Mouse (Mus musculus) heart, postnatal 4 days (tissue): ENCODE results near the gene Agfg2. TPM values are rescaled to one million over a fixed set of nuclear protein-coding genes. Genes with fewer than 3 reads are reported as not detected.
"Not testable (repeated sequence)": the region's sequence is repeated elsewhere in the genome, so short reads cannot be mapped to it uniquely, and the experiment has no call there.

ENCODE experiments used
- DNase-seq: peaks from one replicate; pipeline ENCODE4 v3.0.0; 2021
- total RNA-seq, 2 experiments: library from RNA; stranded (reverse); gene quantifications; 2 replicates each; pipeline ENCODE4 v1.2.3; 2021

Gene Agfg2
- total RNA-seq, 2 experiments from 2014 or later, result 21.7 to 23.1 TPM

DNA sequence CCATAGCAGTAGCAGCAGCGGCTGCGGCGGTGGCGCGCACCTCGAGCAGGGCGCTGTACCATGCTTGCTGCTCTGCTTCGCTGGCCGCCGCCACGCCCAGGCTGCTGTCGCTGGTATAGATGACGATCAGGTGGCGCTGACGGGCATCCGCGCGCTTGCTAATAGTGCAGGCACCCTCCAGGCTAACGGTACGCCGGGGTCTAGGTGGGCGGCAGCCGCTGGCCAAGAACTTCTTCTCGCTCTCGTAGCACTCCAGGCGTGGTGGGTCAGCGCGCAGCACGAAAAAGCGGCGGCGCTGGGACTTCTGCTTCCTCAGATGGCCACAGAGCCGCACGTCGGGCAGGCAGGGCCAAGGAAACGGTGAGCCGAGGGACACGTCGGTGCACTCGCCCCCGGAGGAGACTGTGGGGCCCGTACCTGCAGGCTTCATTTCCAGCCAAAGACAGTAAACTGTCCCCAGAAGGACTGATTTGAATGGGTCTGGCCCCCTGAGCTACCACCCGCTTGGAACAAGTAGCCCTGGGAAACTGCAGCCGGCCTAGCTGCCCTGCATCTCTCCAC lies 39.4 kb downstream of the Agfg2 start:
- DNase-seq, result no peak

DNA sequence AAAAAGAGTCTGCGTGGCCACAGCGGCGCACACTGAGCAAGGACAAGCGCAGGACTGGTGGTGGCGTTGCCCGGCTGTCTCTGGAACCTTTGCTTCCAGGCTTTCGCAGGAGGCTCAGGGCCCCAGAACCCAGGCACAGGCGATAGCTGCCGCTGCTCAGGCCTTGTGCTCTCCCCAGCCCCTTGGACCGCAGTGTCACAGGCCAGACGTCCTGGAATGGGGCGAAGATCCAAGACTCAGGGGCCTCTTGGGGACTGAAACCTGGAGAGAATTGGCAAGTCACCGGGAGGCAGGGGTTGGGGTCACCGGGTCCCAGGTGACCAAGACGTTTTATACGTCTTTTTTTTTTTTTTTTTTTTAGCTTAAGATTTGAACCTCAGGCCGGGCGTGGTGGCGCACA lies 40.0 kb downstream of the Agfg2 start:
- DNase-seq, result no peak

DNA sequence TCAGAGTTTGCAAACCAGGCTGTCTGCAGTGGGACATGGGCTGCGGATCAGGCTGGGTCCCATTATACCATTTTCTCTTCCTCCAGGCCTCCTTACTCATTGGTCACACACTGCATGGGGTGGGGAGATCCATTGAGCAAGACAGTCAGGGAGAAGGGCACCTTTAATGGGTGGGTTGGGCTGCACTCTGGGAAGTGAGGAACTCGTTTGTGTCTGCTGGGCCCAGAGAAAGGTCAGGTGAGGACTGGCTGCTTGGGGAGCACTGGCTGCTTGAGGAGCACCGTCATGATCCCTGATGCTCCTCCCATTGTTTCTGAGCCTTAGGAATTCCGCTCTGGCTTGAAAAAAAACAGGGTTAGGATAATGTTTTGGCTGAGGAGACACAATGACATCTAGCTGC lies 41.6 kb downstream of the Agfg2 start:
- no peak for DNase-seq

DNA sequence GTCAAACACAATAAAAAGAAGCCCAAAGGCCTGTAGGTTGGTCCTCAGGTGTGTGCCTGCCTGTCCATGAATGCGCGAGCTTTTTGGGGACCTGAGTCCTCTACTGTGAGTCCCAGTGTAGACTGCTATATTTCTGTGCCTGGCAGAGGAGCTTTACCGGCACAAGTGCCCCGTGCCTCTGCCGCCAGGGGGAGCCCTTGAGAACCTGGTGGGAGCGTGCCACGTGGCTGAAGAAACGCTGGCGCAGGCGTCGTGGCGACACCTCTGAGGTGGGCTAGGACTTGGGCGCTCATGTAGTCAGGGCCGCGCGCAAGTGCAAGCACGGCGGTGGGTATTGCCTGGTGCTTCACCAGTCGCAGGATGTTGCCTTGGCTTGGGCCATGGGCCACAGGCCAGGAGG lies 43.5 kb downstream of the Agfg2 start, which contains the start of gene Sap25:
TSS of gene Sap25 (plus strand) at position 281 of the 400 bp plus-strand sequence.
- DNase-seq, result peak; percentile 51

DNA sequence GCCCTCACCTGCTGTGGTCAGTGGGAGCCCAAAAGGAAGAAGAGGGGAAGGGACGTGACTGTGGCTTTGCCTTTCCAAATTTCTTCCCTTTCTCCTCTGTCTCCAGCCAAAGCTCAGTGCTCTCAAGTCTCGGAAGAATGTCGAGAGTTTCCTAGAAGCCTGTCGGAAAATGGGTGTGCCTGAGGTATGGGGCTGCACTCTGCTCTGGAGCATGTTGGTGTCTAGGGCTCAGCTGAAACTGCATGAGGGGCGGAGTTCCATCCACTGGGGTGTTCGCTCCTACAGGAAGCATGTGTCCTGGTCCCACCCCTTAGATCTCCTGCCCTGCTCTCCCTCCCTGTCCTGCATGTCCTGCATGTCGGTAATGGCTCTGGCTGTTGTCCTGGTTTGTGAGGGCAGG lies 45.1 kb downstream of the Agfg2 start:
- DNase-seq, result no peak

DNA sequence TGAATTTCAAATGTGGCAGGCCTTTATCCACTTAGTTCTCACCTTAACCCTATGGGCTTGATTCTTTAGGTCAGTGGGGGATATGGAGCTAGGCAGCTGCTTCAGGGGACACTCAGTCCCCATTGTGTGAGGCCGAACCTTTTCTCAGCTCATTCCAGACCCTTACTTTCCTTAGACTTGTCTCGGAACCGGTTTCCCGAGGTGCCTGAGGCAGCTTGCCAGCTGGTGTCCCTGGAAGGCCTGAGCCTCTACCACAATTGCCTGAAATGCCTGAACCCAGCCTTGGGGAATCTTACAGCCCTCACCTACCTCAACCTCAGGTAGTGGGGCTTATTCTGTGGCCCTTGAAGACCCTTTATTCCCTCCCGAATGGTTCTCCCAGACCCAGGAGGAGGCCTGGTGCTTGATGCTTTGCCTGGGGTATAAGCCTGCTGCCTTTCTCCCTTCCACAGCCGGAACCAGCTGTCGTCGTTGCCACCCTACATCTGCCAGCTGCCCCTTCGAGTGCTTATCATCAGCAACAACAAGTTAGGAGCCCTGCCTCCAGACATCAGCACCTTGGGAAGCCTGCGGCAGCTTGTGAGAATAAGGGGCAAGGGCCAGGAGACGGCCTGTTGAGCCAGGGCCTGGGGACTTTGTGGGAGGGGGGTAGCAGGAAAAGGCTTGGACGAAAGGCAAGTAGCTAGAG lies 51.0 kb downstream of the Agfg2 start:
- DNase-seq, result no peak

DNA sequence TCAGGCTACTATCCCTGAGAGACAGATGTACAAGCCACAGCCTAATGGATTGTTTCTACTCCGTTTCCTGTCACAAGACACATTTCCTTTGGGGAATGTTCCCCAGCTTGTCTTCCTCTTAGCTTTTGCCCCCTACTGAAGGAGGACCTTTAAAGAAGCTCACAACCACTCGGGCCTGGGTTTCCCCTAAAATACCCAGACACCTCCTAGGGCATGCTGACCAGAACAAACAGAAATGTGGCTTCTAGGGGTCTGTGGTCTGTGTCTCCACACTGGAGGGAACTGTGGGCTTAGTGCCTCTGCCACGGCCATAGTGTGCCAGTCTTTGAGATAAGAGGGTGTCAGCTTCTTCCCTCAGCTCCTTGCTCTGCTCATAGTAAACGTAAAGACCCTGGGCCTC lies 52.9 kb downstream of the Agfg2 start:
- no peak for DNase-seq

DNA sequence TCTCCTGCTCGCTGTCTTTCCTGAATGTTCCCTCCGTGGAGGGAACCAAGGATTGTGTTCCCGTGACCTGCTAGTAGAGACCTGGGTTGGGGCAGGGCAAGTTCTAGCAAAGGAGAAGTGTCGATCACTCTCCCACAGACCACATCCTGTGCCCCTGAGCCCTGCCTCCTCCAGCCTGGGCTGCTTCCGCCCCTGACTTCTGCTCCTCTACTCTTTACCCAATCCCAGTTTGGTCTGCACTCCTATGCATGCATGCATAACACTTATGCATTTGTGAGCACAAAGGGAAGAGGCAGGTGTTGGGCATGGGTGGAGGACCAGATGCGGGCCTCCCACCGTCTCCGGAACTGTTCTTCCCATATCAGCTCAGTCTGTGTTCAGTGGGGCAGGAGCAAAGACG lies 53.4 kb downstream of the Agfg2 start:
- DNase-seq, result peak; percentile 41

DNA sequence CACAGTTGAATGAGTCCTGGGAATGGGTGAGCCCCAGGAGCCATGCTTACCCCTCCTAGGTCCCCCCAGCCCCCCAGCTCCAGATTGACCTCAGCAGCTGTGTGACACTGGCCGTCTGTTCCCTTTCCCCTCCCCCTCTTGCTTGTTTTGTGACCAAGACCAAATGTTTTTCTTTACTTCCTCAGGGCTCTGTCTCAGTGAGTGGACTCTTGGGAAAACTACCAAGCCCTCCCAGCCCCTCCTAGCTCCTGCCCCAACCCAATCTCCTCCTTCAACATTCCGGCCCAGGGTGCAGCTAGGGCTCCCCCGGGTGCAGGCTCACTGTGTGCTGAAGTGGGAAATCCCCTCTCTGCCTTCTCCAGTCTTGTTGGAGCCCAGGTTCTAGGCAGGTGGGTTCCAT lies 53.9 kb downstream of the Agfg2 start:
- peak; percentile 39 for DNase-seq

DNA sequence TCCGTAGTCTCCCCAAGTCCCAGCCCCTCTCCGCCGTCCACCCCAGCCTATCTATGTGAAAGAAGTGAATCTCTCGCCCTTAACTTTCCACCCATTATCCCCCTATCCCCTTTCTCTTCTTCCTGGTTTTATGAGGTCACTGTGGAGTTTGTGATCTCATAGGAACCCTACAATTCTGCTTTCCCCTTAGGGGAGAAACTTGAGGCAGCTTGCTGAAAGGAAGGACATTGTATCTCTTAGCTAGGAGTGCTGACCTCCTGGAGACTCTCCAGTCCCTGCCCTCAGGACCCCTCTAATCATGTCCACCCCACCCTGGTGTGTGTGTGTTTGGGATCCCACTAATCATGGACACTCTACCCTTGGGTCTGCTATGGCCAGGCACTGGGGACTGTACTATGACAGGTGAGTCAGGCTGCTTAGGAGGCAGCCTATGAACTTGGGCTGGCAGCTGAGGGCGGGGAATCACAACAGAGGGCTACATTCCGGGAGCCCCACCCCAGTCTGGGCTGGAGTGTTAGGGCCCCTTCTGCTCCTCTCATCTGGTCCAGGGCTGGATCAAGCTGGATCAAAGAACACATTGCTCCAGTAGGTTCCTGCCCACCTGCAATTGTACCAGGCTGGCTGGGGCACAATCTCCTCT lies 54.5 kb downstream of the Agfg2 start:
- DNase-seq, result no peak

DNA sequence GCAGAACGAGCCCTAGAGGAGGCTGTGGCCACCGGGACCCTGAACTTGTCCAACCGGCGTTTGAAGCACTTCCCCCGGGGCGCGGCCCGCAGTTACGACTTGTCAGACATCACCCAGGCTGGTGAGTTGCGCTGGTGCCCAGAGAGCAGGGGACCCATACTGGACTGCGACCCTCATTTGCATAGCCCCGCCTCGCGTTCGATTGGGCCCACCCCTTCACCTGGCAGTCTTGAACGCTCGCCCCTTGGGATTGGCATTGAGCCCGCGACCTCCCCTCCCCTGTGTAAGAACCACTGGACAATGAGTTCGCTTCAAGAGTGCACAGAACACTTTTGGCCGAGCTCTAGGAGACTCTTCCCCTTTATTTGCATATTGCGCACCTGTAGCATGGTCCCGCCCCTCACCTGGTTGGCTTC lies 55.2 kb downstream of the Agfg2 start:
- DNase-seq, result no peak

DNA sequence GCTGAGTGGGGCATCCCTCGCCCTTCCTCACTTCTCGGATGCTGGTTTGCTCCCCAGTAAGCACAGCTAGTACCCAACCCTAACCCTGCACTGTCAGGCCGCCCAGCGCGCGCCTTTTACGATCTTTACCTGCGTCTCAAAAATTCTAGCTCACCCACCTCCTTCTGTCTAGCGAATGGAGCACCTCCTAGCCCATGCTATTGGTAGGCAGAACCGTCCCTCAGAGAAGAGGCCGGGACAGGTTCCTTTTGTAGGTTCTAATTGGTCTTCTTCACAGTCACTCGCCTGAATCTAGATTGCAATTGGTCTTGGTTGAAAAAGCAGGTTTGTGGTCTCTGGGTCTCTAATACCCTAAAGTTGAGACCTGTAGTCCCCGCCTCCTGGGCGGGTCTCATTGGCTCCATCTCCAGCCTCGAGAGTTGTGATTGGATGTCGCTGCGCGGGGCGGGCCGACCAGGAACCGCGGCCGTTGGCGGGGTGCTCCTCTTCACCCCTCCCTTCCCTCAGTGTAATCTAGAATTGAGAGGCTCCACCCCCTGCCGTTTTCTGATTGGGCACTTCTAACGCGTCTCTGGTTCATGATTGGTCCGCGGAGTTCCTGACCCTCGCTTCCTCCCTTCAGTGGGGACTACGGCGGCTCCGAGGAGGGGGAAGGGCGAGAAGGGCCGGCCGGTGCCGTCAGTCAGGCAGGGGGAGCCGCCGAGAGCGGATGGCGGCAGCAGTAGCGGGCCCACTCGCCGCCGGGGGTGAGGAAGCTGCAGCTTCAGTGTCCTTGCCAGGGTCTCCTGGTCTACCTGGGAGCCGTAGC lies 55.8 kb downstream of the Agfg2 start, which contains the start of the genes Fbxo24, Lrch4 and Gm20605:
TSS of gene Fbxo24 (minus strand) at position 505 of the 808 bp plus-strand sequence.
TSS of gene Lrch4 (plus strand) at position 624 of the 808 bp plus-strand sequence.
TSS of gene Gm20605 (plus strand) at position 678 of the 808 bp plus-strand sequence.
- peak; percentile 99 for DNase-seq

DNA sequence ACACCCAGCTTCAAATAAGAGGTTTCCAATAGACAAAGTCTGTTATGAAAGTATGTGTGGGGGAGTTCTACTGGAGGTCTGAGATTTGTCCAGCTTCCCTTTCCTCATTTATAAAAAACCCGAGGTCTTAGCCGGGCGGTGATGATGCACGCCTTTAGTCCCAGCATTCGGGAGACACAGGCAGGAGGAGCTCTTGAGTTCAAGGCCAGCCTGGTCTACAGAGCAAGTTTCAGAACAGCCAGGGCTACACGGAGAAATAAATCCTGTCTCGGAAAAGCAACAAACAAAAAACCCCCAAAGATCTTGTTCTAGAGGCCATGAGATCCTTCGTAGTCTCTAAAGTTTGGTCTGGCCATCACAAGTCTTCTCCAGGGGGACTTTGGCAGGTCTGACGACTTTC lies 56.5 kb downstream of the Agfg2 start:
- DNase-seq, result no peak

DNA sequence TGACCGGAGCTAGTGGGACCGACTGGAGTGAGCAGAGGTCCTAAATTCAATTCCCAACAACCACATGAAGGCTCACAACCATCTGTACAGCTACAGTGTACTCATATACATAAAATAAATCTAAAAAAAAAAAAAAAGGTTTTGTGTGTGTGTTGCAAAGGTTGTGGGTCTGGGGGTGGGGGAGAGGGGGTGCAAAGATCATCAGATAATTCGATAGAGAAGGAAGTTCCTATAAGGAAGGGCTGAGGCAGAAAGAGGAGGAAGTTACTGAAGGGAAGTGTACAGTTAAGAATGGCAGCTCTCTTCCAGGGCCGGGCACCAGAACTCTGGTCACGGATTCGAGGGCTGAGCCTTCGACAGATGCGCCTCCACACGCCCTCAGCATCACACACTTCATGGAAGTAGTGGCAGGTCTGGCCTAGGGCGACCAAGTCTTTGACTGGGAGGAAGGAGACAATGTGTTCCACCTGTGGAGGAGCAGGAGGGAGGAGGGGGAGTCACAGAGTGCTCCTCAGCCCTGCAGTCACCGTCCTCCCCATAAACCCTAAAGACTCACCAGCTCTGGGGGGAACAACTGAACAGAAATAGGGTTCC lies 60.5 kb downstream of the Agfg2 start:
- no peak for DNase-seq

DNA sequence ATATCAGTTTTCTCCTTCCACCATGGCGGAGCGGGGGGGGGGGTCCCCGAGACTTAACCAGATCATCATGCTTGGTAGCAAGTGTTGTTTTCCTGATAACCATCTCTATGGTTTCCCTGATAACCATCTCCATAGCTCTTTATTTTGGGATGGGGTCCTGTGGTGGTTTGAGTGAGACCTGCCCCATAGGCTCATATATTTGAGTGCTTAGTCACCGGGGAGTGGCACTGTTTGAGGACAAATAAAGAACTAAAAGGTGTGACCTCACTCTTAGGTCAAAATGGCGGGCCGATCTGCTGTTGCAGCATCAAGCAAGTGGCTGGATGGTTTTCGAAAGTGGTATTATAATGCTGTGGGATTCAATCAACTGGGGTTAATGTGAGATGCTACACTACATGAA lies 69.2 kb downstream of the Agfg2 start:
- DNase-seq, result no peak

DNA sequence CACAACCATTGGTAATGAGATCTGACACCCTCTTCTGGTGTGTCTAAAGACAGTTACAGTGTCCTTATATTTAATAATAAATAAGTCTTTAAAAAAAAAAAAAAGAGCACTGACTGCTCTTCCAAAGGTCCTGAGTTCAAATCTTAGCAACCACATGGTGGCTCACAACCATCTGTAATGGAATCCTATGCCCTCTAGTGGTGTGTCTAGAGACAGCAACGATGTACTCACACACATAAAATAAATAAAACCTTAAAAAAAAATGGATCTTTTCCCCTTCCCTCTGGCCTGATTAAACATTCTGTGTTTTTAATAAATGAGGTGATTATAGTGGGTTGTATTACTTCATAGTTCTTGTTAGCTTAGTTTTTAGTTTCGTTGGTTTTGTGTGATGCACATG lies 69.6 kb downstream of the Agfg2 start:
- DNase-seq, result not testable (repeated sequence)

DNA sequence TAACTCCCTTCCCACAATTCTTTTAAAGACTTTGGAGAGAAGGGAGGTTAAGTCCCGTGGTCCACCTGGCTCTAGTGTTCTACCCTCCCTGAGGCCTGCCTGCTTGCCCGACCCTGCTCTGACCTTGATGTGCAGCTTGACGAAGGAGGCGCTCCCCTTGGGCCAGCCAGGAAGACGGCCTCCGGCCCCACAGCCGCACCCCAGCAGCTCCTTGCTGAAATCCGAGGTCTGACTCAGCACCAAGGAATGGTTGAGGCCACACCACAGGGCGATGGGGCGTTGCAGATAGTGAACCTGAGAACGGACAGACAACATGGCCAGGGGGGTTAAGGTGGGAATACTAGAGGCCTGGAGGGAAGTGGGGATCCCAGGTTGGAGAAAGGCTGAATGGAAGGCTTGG lies 71.0 kb downstream of the Agfg2 start, which contains the start of gene Pcolce:
TSS of gene Pcolce (minus strand) at position 235 of the 400 bp plus-strand sequence.
- DNase-seq, result no peak

DNA sequence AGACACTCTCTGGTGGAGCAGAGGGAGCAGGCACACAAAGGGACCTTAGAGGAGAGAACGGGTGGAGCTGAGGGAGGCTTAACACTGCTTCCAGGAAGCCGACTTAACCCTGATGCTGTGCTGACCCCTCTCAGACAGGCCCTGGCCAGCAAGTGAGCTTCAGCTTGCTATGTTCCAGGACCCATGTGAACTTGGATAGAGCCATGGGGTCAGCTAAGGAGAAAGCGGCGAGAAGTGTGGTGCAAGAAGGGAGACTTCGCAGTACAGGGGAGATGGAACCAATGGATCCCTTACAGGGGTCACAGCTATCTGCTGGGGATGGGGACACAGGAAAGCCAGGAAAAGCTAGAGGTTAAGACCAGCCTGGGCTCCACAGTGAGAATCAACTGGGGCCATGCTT lies 71.5 kb downstream of the Agfg2 start:
- no peak for DNase-seq

DNA sequence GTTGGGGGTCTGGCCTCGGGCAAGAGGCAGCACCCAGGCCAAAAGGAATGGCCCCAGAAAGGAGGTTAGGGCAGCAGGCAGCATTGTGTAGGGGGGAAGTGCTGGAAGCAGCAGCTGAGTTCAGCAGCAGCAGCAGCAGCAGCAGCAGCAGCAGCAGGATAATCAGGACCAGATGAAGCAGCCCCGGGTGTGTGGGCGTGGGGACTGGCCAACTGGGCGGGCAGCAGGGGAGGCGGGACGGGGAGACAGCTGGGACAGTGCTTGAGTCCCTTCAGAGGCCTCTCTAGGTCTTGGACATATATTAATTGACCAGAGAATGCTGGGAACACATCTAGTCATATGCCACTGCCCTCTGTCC lies 73.3 kb downstream of the Agfg2 start:
- peak; percentile 84 for DNase-seq

DNA sequence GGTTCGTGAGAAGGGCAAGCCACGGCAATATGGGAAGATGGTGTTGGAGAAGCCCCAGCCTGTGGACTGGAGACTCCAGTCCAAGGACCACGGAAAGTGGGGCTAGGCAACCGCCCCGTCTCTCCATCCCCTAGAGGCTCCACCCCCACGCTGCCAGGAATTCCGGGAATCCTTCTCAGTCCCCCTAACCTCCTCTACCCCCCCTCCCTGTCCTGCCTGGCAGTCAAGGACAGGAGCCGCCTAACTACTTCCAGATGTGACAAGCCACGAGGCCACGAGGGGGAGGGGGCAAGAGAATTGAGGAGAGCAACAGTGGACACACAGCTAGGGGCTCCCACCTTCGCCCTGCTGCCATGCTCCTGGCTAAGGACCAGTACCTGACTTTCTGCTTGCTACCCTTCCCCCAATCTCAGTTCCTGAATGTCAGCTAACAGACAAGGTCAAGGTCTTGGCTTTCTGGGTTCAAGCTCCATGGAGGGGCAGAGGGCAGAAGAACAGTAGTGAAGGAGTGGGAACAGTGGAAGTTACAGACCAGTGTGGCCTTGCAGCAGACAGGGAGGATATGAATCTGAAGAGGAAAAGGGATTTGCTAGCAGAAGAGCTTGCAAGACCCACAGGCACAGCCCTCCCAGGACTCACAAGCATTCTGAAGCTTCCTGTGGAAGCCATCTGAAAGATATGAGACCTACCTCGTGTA lies 73.8 kb downstream of the Agfg2 start:
- peak; percentile 85 for DNase-seq

DNA sequence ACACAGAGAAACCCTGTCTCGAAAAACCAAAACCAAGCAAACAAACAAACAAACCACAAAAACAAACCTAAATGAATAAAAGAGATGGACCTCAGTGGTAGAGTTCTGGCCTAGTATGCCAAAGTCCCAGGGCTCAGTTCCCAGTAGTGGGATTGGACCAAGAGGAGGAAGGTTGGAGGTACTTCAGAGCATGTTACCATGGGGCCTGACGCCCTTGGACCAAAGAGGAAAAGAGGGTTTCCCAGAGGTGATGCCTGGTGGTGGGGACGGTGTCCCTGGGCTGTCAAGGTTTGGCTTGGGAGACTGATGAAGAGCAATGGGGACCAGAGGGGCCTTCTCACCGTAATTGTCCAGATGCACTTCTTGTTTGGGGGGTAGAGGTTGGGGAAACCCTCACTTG lies 74.5 kb downstream of the Agfg2 start:
- no peak for DNase-seq

DNA sequence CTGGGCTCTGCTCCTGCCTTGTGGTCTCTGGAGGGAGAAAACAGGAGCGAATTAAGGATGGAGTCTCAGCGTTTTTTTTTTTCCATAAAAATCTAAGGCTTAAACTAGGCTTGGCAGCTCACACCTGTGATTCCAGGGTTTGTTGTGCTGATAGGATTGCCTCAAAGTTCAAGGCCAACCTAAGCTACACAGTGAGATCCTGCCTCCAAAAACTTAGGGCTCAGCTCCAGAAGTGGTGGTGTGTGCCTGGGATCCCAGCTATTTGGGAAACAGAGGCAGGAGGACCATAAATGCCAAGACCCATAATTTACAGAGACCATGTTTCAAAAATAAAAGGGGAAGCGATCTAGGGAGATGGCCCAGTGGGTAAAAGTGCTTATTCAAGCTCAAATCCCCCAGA lies 75.2 kb downstream of the Agfg2 start:
- no peak for DNase-seq
